Mouse (Mus musculus) myocyte (in vitro differentiated cells): ENCODE data around the gene Cd300a. TPM values are rescaled to one million over a fixed set of nuclear protein-coding genes. Genes with fewer than 3 reads are reported as not detected.

ENCODE experiments used
- H3K27me3 ChIP-seq: one replicate; pipeline ENCODE4 v1.6.1; 2011; ENCODE audit not compliant: control insufficient read depth, insufficient read depth, insufficient read length
- H3K36me3 ChIP-seq: one replicate; pipeline ENCODE4 v1.6.1; 2011; ENCODE audit not compliant: control insufficient read depth, insufficient read depth
- H3K4me2 ChIP-seq: one replicate; pipeline ENCODE4 v1.6.1; 2011; ENCODE audit warnings: low read depth, control low read depth
- H3K4me3 ChIP-seq: one replicate; pipeline ENCODE4 v1.5.1; 2011; ENCODE audit warnings: mild to moderate bottlenecking, control low read depth, moderate library complexity
- H3K79me2 ChIP-seq: one replicate; pipeline ENCODE4 v1.6.1; 2011; ENCODE audit not compliant: control insufficient read depth, insufficient read depth
- H3ac ChIP-seq: one replicate; pipeline ENCODE4 v1.6.1; 2011; ENCODE audit not compliant: control insufficient read depth, insufficient read length
- CEBPB ChIP-seq: IDR thresholded peaks from 2 replicates; pipeline ENCODE4 v1.6.1; 2011; ENCODE audit warnings: mild to moderate bottlenecking, moderate library complexity; ENCODE audit not compliant: poor library complexity, insufficient read depth, severe bottlenecking
- E2F4 ChIP-seq: IDR thresholded peaks from one replicate; pipeline ENCODE4 v1.6.1; 2011; ENCODE audit warnings: mild to moderate bottlenecking, control low read depth, moderate library complexity; ENCODE audit not compliant: insufficient read depth
- MAX ChIP-seq: IDR thresholded peaks from one replicate; pipeline ENCODE4 v1.6.1; 2011; ENCODE audit warnings: low read depth, mild to moderate bottlenecking, control low read depth
- MYOD1 ChIP-seq, 3 experiments: IDR thresholded peaks; one replicate each; pipeline ENCODE4 v1.6.1; 2011; ENCODE audit warnings: control low read depth in 2 of 3, low read depth in 2 of 3, mild to moderate bottlenecking in 2 of 3, moderate library complexity in 1 of 3; ENCODE audit not compliant: insufficient read length in 2 of 3, control insufficient read depth in 1 of 3
- MYOG ChIP-seq, 3 experiments: IDR thresholded peaks; one replicate each; pipeline ENCODE4 v1.6.1; 2011; ENCODE audit warnings: control low read depth in 2 of 3, low read depth in 2 of 3, mild to moderate bottlenecking in 2 of 3; ENCODE audit not compliant: insufficient read length in 2 of 3, control insufficient read depth in 1 of 3, insufficient read depth in 1 of 3
- POLR2A ChIP-seq: IDR thresholded peaks from one replicate; pipeline ENCODE4 v1.6.1; 2011; ENCODE audit warnings: low read depth, mild to moderate bottlenecking, control low read depth, moderate library complexity; ENCODE audit not compliant: insufficient read length
- POLR2AphosphoS2 ChIP-seq: IDR thresholded peaks from one replicate; pipeline ENCODE4 v1.6.1; 2011; ENCODE audit warnings: low read depth, control low read depth; ENCODE audit not compliant: insufficient read length
- REST ChIP-seq: IDR thresholded peaks from one replicate; pipeline ENCODE4 v1.6.1; 2011; ENCODE audit warnings: mild to moderate bottlenecking, control low read depth, moderate library complexity; ENCODE audit not compliant: insufficient read depth, insufficient read length
- SRF ChIP-seq: IDR thresholded peaks from one replicate; pipeline ENCODE4 v1.6.1; 2011; ENCODE audit warnings: low read depth; ENCODE audit not compliant: control insufficient read depth, insufficient read length
- TCF12 ChIP-seq: IDR thresholded peaks from one replicate; pipeline ENCODE4 v1.6.1; 2011; ENCODE audit warnings: mild to moderate bottlenecking, control low read depth; ENCODE audit not compliant: poor library complexity, insufficient read depth, severe bottlenecking
- TCF3 ChIP-seq: IDR thresholded peaks from one replicate; pipeline ENCODE4 v1.6.1; 2011; ENCODE audit warnings: low read depth, control low read depth; ENCODE audit not compliant: insufficient read length
- USF1 ChIP-seq: IDR thresholded peaks from one replicate; pipeline ENCODE4 v1.6.1; 2011; ENCODE audit warnings: low read depth, mild to moderate bottlenecking, control low read depth, moderate library complexity
- polyA plus RNA-seq: library from polyadenylated mRNA; unstranded; fragments of >200 nt; fragmentation: generic; extraction: Trizol; gene quantifications from one replicate; pipeline ENCODE4 v1.2.1, GENCODE M21; 2012; ENCODE audit warnings: missing spikeins

Cd300a gene
- polyA plus RNA-seq, 1 experiment, result 0.40 TPM

DNA sequence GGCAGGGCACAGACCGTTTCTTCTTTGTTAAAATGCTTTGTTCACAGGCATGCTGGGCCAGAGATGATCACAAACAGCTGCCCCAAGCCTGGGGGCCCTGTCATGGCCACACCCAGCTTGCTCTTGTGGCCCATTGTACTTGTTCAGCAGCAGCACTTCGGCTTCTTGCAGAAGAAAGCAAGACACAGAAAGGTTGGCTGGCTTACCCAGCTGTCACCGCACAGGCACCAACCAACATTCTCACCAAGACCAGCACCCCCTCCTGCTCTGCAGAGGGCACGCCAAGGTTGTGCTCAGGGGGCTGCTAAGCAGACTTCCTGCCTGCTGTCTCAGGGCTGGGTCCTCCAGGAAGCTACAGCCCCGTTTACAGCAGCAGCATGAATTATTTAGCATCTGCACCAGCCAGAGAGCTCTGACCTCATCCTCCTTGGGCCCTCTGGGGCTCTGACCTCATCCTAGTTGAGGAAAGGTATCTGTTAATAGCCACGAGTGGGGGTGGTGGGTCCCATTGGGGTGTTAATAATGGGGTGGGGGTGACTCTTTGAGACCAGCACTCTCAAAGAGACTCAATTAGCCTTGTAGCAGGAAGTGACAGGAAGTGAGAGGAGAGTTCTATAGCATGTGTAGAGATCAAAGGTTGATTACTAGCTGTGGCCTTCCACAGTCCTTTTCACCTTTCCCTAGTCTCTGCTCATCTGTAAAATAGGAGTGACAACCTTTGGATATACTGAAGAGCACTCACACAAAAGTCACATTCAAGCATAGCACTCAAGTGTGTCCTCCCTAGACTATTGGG, 16.6 kb upstream of the Cd300a start:
- TF ChIP-seq POLR2AphosphoS2 (no peak), MYOG (IDR thresholded peaks at IDR 0.05; ENCODE audit: control insufficient read depth in 1 of 3, insufficient read depth in 1 of 3, insufficient read length in 2 of 3, low read depth in 2 of 3) (peak; percentile 39 to 86 (median 41)), USF1 (no peak), TCF12 (peak; percentile 53), MYOD1 (IDR thresholded peaks at IDR 0.05; ENCODE audit: control insufficient read depth in 1 of 3, insufficient read length in 2 of 3, low read depth in 2 of 3) (peak; percentile 65 to 82 (median 67))
- H3K36me3 ChIP-seq, result no peaks in the 10 kb centered on the region
- H3K4me3 ChIP-seq, result no peak overlapping the region
- no peaks in the 10 kb centered on the region for H3K27me3 ChIP-seq
- H3K79me2 ChIP-seq, result no peaks in the 10 kb centered on the region
- no peak overlapping the region for H3ac ChIP-seq
- peak overlapping the region; percentile 18 for H3K4me2 ChIP-seq

DNA sequence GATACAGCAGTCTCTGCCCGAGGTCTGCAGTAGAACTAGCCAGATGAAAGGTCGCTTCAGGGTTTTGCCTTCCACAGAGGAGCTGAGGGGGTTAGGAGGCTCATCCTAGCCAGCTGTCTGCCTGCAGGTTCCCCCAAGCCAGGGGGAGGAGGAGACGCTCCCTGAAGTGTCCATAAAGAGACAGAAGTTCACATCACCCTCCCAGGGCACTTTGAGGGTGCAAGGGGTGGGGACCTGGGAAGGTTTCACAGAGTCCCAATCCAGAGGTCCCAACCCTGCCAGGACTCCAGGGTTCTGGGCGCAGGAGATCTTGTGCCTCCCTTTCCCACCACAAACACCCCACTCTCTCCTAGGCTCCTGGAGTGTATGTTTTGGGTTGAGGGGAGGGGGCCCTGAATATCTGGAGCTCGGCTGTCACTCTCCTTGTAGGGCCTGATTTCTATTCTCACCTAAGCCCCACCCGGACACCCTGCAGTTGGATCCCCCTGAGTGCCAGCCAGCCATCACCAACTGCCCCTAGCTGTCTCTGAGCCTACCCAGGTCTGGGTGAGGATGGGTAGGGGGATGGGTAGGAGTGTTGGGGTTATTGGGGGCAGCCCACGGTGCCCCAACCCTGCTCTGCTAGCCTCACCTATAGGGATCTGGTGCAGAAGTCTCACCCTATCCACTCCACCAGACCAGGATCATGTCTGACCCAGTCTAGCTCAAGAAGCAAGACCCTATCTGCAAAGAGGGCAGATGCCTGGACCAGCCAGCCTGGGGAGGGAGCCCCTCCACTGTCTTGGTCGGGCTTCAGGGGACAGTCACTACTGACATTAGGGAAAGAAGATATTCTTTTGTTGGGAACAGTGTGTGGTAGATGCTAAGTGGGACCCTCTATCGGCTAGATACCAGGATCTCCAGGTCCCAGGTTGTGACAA, 15.4 kb upstream of the Cd300a start:
- Histone ChIP-seq H3ac (no peak overlapping the region), H3K4me3 (no peak overlapping the region), H3K79me2 (no peaks in the 10 kb centered on the region), H3K4me2 (no peak overlapping the region), H3K36me3 (no peaks in the 10 kb centered on the region), H3K27me3 (no peaks in the 10 kb centered on the region)
- TF ChIP-seq POLR2AphosphoS2, result peak; percentile 72
- no peak for TF ChIP-seq MYOD1 (IDR thresholded peaks at IDR 0.05; ENCODE audit: control insufficient read depth in 1 of 3, insufficient read length in 2 of 3, low read depth in 2 of 3)

- H3K79me2 ChIP-seq, result no peaks in the 10 kb centered on the region
- no peak overlapping the region for H3K4me3 ChIP-seq
- no peaks in the 10 kb centered on the region for H3K36me3 ChIP-seq
- H3K27me3 ChIP-seq, result no peaks in the 10 kb centered on the region
- H3K4me2 ChIP-seq, result no peak overlapping the region
- TF ChIP-seq POLR2A (no peak), E2F4 (no peak), POLR2AphosphoS2 (no peak), REST (no peak), MYOG (IDR thresholded peaks at IDR 0.05; ENCODE audit: control insufficient read depth in 1 of 3, insufficient read depth in 1 of 3, insufficient read length in 2 of 3, low read depth in 2 of 3) (peak in 1 of 3 experiments; percentile 49), TCF3 (no peak), USF1 (no peak), MYOD1 (IDR thresholded peaks at IDR 0.05; ENCODE audit: control insufficient read depth in 1 of 3, insufficient read length in 2 of 3, low read depth in 2 of 3) (peak in 1 of 3 experiments; percentile 64), CEBPB (no peak), MAX (no peak), TCF12 (no peak), SRF (no peak)
- no peak overlapping the region for H3ac ChIP-seq
These were observed 14.5 kb upstream of the Cd300a start for GRCm38 (mm10) chr11:114875301-114875801.

DNA sequence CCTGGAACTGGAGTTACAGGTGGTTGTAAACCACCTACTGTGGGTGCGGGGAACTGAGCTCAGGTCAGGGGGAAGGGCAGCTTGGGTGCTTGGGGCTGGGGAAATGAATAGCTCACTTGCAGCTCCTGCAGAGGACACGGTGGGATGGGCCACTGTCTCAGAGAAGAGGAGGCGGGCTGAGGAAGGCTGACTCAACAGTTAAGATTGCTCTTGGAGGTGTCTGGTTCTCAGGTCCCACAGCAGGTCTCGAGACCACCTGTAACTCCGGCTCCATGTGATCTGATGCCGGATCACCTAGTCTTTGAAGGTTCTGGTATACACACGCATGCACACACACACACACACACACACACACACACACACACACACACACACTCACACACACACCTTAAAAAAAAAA, 13.7 kb upstream of the Cd300a start:
- no peak for TF ChIP-seq USF1
- TF ChIP-seq POLR2A, result no peak
- no peak for TF ChIP-seq TCF3
- TF ChIP-seq MAX, result no peak
- no peak for TF ChIP-seq REST
- no peak for TF ChIP-seq MYOG (IDR thresholded peaks at IDR 0.05; ENCODE audit: control insufficient read depth in 1 of 3, insufficient read depth in 1 of 3, insufficient read length in 2 of 3, low read depth in 2 of 3)
- peak; percentile 66 for TF ChIP-seq POLR2AphosphoS2
- H3K4me3 ChIP-seq, result no peak overlapping the region
- no peak overlapping the region for H3ac ChIP-seq
- H3K79me2 ChIP-seq, result no peaks in the 10 kb centered on the region
- H3K36me3 ChIP-seq, result no peaks in the 10 kb centered on the region
- no peaks in the 10 kb centered on the region for H3K27me3 ChIP-seq
- no peak overlapping the region for H3K4me2 ChIP-seq

DNA sequence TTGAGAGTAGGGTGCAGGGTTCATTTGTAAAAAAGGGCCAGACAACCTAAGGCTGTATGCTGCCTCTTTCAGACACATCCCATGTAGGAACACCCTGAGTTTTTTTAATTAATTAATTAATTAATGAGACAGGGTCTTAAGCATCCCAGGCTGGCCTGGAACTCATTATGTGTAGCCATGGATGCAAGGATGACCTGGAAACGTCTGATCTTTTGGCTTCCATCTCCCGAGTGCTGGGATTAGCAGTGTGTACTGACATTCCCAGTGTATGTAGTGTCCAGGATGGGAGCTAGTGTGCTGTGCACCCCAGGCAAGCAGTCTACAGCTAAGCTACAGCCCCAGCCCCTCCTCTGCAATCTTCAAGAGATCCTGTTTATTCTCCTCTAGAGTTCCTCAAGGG, 13.2 kb upstream of the Cd300a start:
- Histone ChIP-seq H3K79me2 (no peaks in the 10 kb centered on the region), H3K36me3 (no peaks in the 10 kb centered on the region), H3K4me3 (no peak overlapping the region), H3K4me2 (no peak overlapping the region), H3K27me3 (no peaks in the 10 kb centered on the region), H3ac (no peak overlapping the region)
- TF ChIP-seq TCF3 (no peak), POLR2AphosphoS2 (peak; percentile 31), REST (no peak), SRF (no peak)
